Mouse (Mus musculus): Measurements from ENCODE around the gene Krt73. TPM values are rescaled to one million over a fixed set of nuclear protein-coding genes. Genes with fewer than 3 reads are reported as not detected.

The Krt73 gene
- not detected for polyA plus RNA-seq (2021)

DNA sequence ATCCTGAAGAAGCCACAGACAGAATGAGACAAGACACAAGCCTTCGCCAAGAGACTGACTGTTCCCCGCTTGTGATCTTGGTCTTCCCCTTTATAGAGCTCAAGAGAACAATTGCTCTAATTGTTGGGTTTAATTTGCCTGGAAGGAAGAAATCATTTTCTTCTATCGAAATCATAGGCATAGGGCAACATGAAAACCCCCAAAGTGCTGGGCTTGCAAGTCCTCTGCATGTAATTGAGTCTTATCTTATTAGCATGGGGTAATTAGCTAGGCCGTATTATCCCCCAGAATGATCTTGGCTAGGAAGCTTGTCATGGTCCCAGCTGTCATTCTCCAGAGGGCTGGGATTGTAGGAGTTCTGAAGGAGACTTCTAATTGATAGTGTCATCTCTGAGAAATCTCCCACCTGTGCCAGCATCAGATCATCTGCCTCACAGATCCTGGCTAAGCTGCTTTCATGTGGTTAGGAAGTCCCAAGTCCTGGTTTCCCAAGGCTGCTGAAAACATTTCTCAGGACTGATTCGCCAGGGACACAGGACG is at the start of gene Krt73:
Gene Krt73, minus strand, starts transcription at position 51 of the 540 bp plus-strand sequence.
- ATAC-seq (no peak), DNase-seq (ENCODE audit: low read depth, low spot score) (no peak)
- TF ChIP-seq CTCF (IDR thresholded peaks at IDR 0.05) = no peak
- in situ Hi-C loops (cut with MboI; ENCODE audit: low pct_unique_long_range_greater_than_20kb) = no loop called here
- ChIA-PET POLR2A (no interaction called here), CTCF (interaction anchor here (1.3 to 1.4 kb wide), 2 partner anchors 11 to 12 kb away, joined by 3 to 6 read pairs; no protein-coding TSS in a partner anchor)
- H3K27me3 ChIP-seq = peaks cover 12% of the 10 kb centered on the region

DNA sequence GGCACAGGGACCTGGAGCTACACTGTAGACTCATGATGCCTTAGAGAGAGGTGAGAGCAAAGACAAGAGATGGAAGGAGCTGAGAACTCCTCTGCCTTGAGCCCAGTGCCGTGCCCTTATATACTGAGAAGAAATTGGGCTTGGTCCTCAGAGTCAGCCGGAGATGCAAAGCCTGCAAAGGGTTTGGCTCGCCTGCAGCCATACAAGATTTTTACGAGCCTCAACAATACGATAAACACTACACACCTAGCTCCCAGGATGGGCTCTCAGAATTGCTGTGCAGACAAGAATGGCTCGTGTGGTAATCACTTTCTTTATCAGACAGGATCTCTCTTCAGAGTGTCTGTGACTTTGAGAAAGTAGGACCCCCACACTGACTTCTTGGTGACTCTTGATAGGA is 48.5 kb upstream of the Krt73 start, which contains the start of gene Krt1:
Gene Krt1, minus strand, starts transcription at position 101 of the 400 bp plus-strand sequence.
- no peak for DNase-seq (ENCODE audit: low read depth, low spot score)
- TF ChIP-seq CTCF (IDR thresholded peaks at IDR 0.05) = no peak
- peaks cover 22% of the 10 kb centered on the region for H3K27me3 ChIP-seq
- in situ Hi-C loops (cut with MboI; ENCODE audit: low pct_unique_long_range_greater_than_20kb) = loop anchor here (25.0 kb wide), 1 partner anchor 112 kb away; the partner anchor contains the start of gene Krt78
- CTCF ChIA-PET = interaction anchor here (1.3 kb wide), 1 partner anchor 120 kb away, joined by 6 read pairs; no protein-coding TSS in a partner anchor
- no peak for ATAC-seq
- POLR2A ChIA-PET = no interaction called here

DNA sequence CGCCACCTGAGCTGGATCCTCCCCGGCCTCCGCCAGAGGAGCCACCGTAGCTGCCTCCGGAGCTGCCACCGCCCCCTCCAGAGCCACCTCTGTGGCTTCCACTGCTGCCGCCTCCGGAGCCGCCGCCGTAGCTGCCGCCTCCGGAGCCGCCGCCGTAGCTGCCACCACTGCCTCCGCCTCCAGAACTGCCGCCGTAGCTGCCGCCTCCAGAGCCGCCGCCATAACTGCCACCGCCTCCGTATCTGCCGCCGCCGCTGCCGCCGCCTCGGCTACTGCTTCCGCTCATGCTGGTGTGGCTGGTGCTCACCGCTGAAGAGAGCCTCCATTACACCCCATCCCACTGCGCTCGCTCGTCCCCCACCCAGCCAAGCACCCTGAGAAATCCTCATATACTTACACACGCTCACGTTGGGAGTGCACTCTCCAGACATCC is 43.8 kb upstream of the Krt73 start:
- CTCF ChIA-PET = no interaction called here
- ATAC-seq = no peak
- no peak for DNase-seq (ENCODE audit: low read depth, low spot score)
- in situ Hi-C loops (cut with MboI; ENCODE audit: low pct_unique_long_range_greater_than_20kb) = no loop called here
- POLR2A ChIA-PET = interaction anchor here (0.6 kb wide), 1 partner anchor 1719 kb away, joined by 7 read pairs; no protein-coding TSS in a partner anchor
- no peak for TF ChIP-seq CTCF (IDR thresholded peaks at IDR 0.05)
- H3K27me3 ChIP-seq = peaks cover 23% of the 10 kb centered on the region

DNA sequence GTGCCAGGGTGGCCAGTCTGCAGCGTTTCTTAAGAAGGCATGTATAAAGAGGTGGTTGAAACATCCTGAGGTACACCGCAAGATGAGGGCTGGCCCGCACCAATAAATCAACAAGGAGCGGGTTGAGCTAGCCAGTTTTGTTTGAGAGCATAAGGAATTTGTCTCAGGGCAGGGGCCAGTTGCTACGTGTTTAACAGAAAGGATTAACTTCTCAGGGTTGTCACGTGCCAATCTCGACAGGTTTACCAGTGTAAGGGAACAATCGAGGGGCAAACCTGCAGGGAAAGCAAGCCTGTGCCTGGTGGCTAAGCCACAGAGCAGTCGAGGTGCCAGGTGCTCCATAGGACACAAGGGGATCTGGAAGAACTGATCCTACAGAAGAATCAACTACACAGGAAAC is 41.0 kb upstream of the Krt73 start:
- ATAC-seq (no peak), DNase-seq (ENCODE audit: low read depth, low spot score) (no peak)
- ChIA-PET CTCF (no interaction called here), POLR2A (no interaction called here)
- peaks cover 23% of the 10 kb centered on the region for H3K27me3 ChIP-seq
- in situ Hi-C loops (cut with MboI; ENCODE audit: low pct_unique_long_range_greater_than_20kb) = no loop called here
- no peak for TF ChIP-seq CTCF (IDR thresholded peaks at IDR 0.05)

DNA sequence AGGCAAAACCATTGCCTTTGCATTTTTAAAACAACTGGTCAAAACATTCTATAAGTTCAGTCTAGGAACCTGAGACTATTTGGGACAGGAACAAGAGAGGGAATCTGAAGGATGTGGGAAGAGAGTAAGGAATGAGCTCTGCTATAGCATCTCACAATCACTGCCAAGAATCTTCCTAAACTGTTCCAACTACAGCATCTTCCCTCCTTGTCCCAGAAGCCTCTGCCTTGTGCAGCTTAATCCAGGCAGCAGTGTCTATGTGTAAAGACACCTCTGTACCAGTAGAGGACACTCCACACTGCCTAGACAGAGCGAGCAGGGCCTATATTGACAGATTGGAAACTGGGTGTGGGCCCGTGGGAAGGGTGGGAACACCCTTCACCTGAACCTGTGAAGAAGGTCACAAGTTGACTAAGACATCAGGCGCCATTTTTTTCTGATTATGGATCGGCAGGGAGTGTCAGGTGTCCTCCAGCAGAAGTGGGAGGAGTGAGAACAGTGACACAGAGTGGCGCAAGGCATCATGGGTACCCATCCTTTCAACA is 32.7 kb upstream of the Krt73 start:
- peak; percentile 47 for TF ChIP-seq CTCF (IDR thresholded peaks at IDR 0.05)
- in situ Hi-C loops (cut with MboI; ENCODE audit: low pct_unique_long_range_greater_than_20kb) = no loop called here
- POLR2A ChIA-PET = no interaction called here
- no peak for ATAC-seq
- DNase-seq (ENCODE audit: low read depth, low spot score) = no peak
- H3K27me3 ChIP-seq = peaks cover 6% of the 10 kb centered on the region
- CTCF ChIA-PET = interaction anchor here (0.7 to 1.6 kb wide), 2 partner anchors 12 to 132 kb away, joined by 3 read pairs; no protein-coding TSS in a partner anchor

DNA sequence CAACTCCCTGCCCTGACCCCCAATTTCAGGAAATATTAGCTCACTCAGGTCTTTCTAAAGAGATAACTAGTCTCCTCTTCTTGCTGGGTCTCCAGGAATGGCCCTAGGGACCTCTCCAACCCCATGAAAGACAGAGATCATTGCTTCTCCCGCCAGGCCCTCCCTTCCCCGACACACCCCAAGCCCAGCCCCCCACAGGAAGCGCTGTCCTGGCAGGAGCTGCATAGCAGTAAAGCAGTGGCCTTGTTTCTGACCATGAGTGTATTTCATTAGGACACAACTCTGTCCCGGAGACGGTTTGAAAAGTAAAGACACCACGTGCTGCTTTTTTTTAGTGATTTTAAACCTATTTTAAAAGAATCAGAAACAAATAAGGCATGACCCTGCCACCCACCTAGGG is 31.0 kb upstream of the Krt73 start:
- no peak for TF ChIP-seq CTCF (IDR thresholded peaks at IDR 0.05)
- no peak for DNase-seq (ENCODE audit: low read depth, low spot score)
- ChIA-PET POLR2A (interaction anchor here (0.7 kb wide), 1 partner anchor 458 kb away, joined by 5 read pairs; no protein-coding TSS in a partner anchor), CTCF (no interaction called here)
- in situ Hi-C loops (cut with MboI; ENCODE audit: low pct_unique_long_range_greater_than_20kb) = no loop called here
- peaks cover 9% of the 10 kb centered on the region for H3K27me3 ChIP-seq
- ATAC-seq = no peak

DNA sequence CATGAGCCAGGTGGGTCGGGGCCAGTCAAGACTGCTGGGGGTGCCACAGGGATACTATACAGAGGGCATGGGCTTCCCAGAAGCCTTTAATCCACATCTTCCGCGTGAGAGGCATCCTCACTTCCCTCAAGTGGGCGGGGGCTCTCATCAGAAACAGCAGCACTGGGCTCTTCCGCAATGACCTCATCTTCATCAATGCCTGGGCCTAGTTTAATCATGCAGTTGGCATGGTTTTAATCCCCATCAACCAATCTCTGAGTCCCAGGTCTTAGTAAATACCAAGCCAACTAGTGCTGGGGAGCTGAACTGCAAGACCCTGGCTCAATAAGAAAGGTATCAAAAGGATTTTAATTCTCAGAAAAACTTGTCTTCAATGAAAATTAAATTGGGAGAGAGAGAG is 27.3 kb upstream of the Krt73 start:
- ChIA-PET POLR2A (no interaction called here), CTCF (no interaction called here)
- no peak for DNase-seq (ENCODE audit: low read depth, low spot score)
- in situ Hi-C loops (cut with MboI; ENCODE audit: low pct_unique_long_range_greater_than_20kb) = no loop called here
- no peak for ATAC-seq
- H3K27me3 ChIP-seq = peaks cover 9% of the 10 kb centered on the region
- TF ChIP-seq CTCF (IDR thresholded peaks at IDR 0.05) = no peak

DNA sequence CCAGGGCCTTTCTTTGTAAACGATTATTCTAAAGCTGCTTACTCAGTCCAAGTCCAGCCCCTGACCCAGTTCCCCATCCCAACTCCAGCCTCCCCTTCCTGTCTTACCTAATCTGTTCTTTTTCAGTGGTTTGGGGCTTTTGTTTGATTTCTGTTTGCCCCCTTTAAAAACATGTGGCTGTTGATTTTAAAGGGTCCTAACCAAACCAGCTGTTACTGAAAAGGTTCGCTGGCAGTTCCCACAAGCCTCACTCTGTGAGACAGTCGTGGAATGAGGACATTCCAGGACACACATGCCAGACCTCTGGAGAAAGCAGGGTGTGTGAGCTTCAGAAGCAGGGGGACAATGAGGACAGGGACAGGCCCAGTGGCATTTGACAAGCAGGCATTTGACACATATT is 19.6 kb upstream of the Krt73 start:
- no peak for ATAC-seq
- no peak for TF ChIP-seq CTCF (IDR thresholded peaks at IDR 0.05)
- peaks cover 27% of the 10 kb centered on the region for H3K27me3 ChIP-seq
- POLR2A ChIA-PET = no interaction called here
- no peak for DNase-seq (ENCODE audit: low read depth, low spot score)
- CTCF ChIA-PET = no interaction called here
- in situ Hi-C loops (cut with MboI; ENCODE audit: low pct_unique_long_range_greater_than_20kb) = no loop called here

DNA sequence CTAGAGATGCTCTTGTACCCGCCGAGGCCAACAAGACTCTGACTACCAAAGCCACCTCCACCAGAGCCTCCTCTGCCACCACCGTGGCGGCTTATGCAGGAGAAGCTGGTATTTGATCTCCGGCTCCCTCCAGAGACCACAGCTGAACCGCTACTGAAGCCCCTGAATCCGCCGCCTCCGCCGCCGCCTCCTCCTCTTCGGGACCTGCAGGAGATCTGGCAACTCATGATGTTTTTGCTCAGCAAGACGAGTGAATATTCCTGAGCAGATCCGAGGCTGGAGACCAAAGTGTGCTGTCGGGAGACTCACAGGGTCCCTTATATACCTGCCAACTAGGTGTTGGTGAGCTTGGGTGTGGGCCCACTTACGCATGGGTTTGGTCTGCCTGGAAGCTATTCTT is 15.7 kb upstream of the Krt73 start, which contains the start of gene Krt2:
Gene Krt2, minus strand, starts transcription at position 295 of the 400 bp plus-strand sequence.
- ATAC-seq = no peak
- peaks cover 36% of the 10 kb centered on the region for H3K27me3 ChIP-seq
- ChIA-PET POLR2A (interaction anchor here (0.6 kb wide), 1 partner anchor 563 kb away, joined by 4 read pairs; no protein-coding TSS in a partner anchor), CTCF (no interaction called here)
- no peak for TF ChIP-seq CTCF (IDR thresholded peaks at IDR 0.05)
- in situ Hi-C loops (cut with MboI; ENCODE audit: low pct_unique_long_range_greater_than_20kb) = no loop called here
- DNase-seq (ENCODE audit: low read depth, low spot score) = no peak

DNA sequence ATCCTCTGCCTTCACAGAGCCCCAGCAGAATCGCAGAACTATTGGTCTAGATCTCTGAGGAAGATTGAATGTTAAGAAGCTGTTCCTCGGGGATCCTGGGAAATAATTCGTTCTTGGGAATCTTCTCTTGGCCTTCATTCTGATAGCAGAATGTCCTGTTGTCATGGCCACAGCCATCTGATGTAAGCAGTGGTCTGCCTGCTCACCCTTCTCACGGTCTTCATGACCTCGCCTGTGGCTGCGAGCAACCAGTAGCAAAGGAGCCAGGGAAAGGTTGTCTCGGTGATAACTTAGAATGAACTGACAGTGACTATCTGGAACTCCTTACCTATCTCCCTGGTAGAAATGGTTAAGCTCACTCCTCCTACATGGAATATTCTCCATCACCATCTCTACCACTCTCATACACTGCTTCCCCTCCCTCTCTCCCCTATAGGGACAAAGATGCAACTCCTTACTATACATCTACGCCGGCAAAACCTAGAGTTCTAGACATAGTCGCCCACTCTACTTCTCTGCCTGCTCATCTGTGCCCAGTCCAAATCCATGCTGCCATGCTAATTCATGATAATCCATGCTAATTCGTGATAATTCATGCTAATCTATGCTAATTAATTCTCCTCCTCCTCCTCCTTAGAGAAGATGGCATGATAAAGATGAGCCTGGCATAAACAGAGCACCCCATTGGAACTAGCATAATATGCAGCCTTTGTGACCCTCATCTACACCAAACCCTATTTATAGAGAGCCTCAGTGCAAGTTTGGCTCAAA is 1.1 kb upstream of the Krt73 start:
- ChIA-PET POLR2A (no interaction called here), CTCF (interaction anchor here (1.4 kb wide), 1 partner anchor 10 kb away, joined by 6 read pairs; no protein-coding TSS in a partner anchor)
- TF ChIP-seq CTCF (IDR thresholded peaks at IDR 0.05) = no peak
- in situ Hi-C loops (cut with MboI; ENCODE audit: low pct_unique_long_range_greater_than_20kb) = no loop called here
- ATAC-seq (no peak), DNase-seq (ENCODE audit: low read depth, low spot score) (no peak)
- H3K27me3 ChIP-seq = peaks cover 12% of the 10 kb centered on the region

DNA sequence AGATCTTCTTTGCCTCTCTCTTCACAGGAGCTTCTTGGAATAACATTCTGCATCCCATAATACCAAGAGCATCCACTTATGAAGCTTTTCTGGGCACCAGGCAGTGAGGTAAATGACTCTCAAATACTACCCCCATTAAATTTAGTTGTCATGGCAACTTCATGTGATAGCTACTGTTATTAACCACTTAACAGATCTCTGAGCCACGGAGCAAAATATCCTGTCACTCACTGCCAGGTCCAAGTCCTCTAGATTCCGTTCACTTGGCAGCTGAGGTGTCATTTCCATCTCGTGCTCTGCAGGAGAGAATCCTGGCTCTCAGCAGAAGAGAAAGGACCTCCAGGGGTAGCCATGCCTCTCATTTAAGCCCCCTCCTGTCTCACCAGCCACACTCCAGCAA is 11.3 kb downstream of the Krt73 start:
- H3K27me3 ChIP-seq = peaks cover 31% of the 10 kb centered on the region
- DNase-seq (ENCODE audit: low read depth, low spot score) (no peak), ATAC-seq (no peak)
- ChIA-PET CTCF (interaction anchor here (1.1 to 1.9 kb wide), 2 partner anchors 11 to 18 kb away, joined by 3 to 5 read pairs; partner anchors contain the start of gene Krt73), POLR2A (no interaction called here)
- TF ChIP-seq CTCF (IDR thresholded peaks at IDR 0.05) = no peak
- in situ Hi-C loops (cut with MboI; ENCODE audit: low pct_unique_long_range_greater_than_20kb) = no loop called here
